Mouse (Mus musculus): ENCODE results near the gene Spopl.

- TF ChIP-seq CTCF (IDR thresholded peaks at IDR 0.05; ENCODE audit: low read depth, low read length) = no peak
- no peak for TF ChIP-seq GATA1 (IDR thresholded peaks at IDR 0.05; ENCODE audit: borderline replicate concordance, low read length)
- TF ChIP-seq TAL1 (conservative IDR thresholded peaks at IDR 0.05; ENCODE audit: low read depth, low read length) = no peak
- TF ChIP-seq POLR2AphosphoS5 (IDR thresholded peaks at IDR 0.05; ENCODE audit: insufficient replicate concordance, low read depth, low read length) = no peak
- TF ChIP-seq GATA2 (IDR thresholded peaks at IDR 0.05; ENCODE audit: borderline replicate concordance, low read depth, low read length) = no peak
Measured at GRCm38 (mm10) chr2:23617989-23618388, 46.1 kb upstream of the Spopl start.
